Mouse (Mus musculus) layer of hippocampus, adult 11-12 months (tissue): Measurements from ENCODE around the gene 1110008L16Rik.
"Not testable (repeated sequence)": the region's sequence is repeated elsewhere in the genome, so short reads cannot be mapped to it uniquely, and the experiment has no call there.

Experiments used
- DNase-seq: peaks from one replicate; pipeline ENCODE4 v3.0.0; 2022; ENCODE audit warnings: low spot score

Gene 1110008L16Rik

DNA sequence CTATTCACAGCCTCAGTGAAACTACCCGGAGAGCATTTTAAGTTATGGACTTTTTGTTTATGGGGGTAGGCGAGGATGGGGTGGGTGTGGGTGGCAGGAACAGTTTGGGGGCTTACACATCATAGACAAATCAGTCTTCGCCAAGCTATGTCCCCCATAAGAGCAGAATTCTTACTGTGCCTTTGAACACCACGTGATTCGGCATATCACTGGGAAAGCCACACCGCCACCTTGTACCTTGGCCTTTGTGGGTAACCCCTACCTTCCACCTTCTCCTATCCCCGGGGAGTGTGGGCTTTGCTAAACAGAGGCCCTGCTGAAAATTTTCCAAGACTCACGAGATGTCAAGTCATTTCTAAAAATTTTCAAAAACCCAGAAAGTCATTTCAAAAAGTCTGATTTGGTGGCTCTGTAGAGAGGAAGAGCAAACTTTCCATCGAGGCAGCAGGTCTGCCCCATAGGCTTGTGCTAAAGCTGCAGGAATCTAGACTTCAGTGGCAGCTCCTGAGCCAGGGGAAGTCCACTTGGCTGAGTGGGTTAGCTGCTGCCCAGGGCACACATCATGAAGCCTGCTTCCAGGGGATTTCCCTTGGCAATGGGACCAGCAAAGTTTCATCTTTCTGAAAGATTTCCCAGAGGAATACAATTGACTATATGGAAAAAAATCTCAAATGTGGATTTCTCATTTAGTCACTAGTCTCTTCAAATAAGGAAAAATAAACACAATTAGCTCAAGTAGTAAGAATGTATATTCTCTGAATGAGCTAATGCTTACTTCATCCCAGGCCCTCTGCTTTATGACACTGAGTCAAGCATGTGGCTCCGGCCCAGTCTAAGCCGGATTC is 93.6 kb downstream of the 1110008L16Rik start:
- no peak for DNase-seq

DNA sequence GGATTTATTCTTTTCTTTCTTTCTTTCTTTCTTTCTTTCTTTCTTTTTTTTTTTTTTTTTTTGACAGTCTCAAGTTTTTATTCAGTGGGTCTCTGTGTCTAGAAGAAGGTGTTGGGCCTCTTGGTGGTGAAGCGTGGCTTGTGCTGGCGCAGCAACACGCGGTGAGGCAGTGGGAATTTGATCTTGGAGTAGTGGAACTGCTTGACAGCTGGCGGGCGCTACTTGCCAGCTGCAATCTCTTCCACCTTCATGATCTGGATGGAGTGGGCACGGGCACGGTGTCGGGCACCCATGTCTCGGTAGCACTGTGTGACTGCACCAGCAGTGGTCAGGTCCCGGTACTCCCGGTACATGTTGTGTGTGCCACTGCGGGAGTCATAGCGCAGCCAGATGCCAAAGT is 96.2 kb downstream of the 1110008L16Rik start:
- DNase-seq: not testable (repeated sequence)

- DNase-seq: no peak
These were observed 97.2 kb downstream of the 1110008L16Rik start for GRCm38 (mm10) chr12:55396536-55396935.

DNA sequence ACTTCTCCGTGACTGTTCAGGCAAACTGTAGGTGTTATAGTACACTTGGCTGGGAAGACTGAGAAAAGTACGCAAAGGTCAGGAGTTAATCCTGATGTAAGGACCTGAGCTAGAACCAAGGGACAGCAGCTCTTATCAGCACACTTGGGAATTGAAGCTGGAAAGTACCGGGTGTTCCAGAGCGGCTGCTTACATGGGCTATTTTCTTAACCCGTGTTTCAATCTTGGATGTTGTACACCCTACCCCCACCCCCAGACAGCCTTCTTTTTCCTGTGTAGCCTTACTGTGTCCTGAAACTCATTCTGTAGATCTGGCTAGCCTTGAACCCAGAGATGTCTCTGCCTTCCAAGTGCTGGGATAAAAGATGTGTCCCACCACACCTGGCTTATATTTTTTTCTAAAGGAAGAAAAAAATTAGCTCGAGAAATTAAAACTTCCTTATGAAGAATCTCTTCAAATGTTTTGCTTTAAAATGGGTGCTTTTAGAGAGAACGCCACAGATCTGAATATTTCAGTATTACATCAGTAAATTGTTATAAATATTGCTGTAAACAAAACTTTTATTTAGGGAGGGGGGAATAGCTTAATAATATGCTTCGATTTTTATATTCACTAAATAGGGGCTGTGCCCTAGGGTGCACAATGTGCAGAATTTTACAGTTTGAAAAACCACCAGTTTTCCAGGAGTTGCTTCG is 98.3 kb downstream of the 1110008L16Rik start:
- no peak for DNase-seq

DNA sequence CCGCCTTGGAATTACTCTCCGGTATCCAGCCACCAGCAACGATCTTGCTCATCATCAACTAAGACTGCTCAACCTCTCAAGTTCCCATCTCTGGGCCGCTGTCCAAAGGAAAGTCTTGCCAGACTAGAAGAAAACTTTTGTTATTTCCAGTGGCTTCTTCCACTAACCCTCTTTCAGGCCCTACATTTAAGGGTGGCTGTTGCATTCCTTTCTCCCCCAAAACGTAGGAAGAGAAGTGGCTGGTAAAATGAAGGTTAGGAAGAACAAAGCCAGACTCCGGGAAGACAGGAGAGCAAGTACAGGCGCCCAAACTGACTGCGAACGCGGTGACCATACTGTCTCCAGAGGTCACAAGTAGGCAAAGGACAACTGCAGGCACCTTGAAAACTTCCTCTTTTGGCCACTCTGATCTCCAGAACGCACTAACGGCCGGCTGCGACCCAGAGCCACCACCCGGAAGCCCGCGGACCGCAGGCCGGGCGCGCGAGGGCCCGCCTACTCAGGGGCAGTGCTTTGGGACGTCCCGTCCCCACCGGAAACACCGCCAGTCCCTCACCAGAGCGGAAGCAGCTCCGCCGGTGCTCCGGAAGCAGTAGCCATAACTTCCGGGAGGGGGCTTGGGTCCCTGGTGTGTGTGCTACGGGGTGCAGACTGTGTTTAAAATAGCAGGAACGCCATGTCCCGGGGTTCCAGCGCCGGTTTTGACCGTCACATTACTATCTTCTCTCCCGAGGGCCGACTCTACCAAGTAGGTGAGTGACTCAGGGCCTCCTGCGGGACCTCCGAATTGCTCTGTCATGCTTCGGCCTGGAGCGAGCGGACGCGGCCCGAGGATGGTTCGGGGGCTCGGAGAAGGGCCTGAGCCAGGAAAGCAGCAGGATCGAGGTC is 99.1 kb downstream of the 1110008L16Rik start:
- peak; percentile 90 for DNase-seq

- DNase-seq: no peak
These were observed 99.8 kb downstream of the 1110008L16Rik start for GRCm38 (mm10) chr12:55399128-55399677.

DNA sequence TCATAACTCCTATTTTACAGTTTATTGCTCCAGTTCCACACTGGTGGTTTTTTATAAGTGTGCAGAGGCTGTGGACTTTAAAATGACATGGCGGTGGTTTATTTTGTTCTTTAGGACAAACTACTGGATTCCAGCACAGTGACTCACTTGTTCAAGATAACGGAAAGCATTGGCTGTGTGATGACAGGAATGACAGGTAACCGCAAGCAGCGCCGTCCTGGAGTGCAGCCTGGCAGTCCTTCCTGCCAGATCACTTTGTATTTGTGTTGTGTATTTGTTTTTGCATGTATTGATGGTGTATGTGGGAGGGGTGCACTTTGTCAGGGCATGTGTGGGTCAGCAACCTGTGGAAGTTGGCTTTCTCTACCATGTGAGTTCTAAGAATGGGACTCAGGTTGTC is 108.5 kb downstream of the 1110008L16Rik start:
- DNase-seq: no peak

GRCm38 (mm10) chr12:55415255-55415654 is 115.9 kb downstream of the 1110008L16Rik start:
- no peak for DNase-seq

- DNase-seq: no peak
These were observed 116.4 kb downstream of the 1110008L16Rik start for GRCm38 (mm10) chr12:55415762-55416161.

DNA sequence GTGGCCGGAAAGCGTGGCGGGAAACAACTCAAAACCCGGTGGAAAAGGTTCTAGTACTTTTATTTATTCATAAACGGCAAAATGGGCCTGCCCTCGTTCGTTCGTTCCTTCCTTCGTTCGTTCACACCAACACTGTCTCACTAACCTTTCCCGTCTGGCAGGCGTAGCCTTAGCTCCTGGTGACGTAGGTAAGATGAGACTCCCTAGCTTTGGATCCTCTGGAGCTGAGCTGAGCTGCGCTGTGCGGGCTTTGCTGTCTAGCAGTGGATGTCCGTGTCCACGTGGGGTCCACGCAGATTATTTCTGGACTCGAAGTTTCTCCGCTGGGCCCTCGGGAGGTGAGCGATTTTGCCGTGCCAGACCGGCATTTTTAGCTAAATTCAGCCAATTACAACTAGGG is 120.8 kb downstream of the 1110008L16Rik start:
- DNase-seq: no peak

DNA sequence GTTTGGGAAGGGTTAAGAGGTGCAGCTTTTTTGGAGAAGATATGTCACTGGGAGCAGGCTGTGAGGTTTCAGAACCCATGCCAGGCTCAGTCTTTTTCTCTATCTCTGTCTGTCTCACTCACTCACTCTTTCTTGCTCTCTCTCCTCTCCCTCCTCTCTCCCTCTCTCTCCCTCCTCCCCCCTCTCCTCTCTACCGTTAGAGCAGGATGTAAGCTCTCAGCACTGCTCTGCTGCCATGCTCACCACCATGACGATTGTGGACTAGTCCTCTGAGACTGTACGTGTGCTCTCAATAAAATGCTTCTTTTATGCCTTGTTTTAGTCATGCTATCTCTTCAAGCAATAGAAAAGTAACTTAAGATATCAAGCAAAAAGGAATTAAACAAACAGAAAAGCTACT is 122.7 kb downstream of the 1110008L16Rik start:
- no peak for DNase-seq

GRCm38 (mm10) chr12:55426300-55426699 is 126.9 kb downstream of the 1110008L16Rik start:
- DNase-seq: no peak

- DNase-seq: no peak
These were observed 129.8 kb downstream of the 1110008L16Rik start for GRCm38 (mm10) chr12:55429201-55429600.

- no peak for DNase-seq
These were observed 130.6 kb downstream of the 1110008L16Rik start for GRCm38 (mm10) chr12:55429956-55430355.
